Mouse (Mus musculus): ENCODE measurements around the gene Syt1. TPM values are rescaled to one million over a fixed set of nuclear protein-coding genes. Genes with fewer than 3 reads are reported as not detected.
A peak's percentile ranks its signal among the peaks of the same experiment; 100 is the strongest.

Gene Syt1
- polyA plus RNA-seq (2014; fragmentation: Nextera tagmentation; extraction: Ambion mirVana) = 0.25 and 0.55 TPM in 2 replicates

- Histone ChIP-seq H3K36me3 (ENCODE audit: insufficient read depth) (no peaks in the 10 kb centered on the region), H3K9me3 (ENCODE audit: low read depth, low read length) (no peaks in the 10 kb centered on the region), H3K4me1 (ENCODE audit: insufficient read depth) (no peaks in the 10 kb centered on the region), H3K4me2 (peak within 1 kb of the TSS; percentile 76), H3K4me3 (ENCODE audit: low read depth, low read length) (peak within 1 kb of the TSS; percentile 33), H3K27ac (ENCODE audit: low read depth) (no peak within 1 kb of the TSS), H3K27me3 (ENCODE audit: insufficient read depth, low read length) (peaks cover 16% of the 10 kb centered on the region), H3K9ac (no peak within 1 kb of the TSS)
- peak; percentile 80 for DNase-seq
- 2% methylated on average over 35 of the region's 37 CpGs for WGBS
- ATAC-seq (ENCODE audit: insufficient read depth) = peak; percentile 100
- no peak for TF ChIP-seq CTCF (IDR thresholded peaks at IDR 0.05; ENCODE audit: low read depth)
These were observed at the start of gene Syt1 for GRCm38 (mm10) chr10:109010241-109011193. Syt1 (minus strand) TSS chr10:109010982.

- H3K27ac ChIP-seq (ENCODE audit: low read depth) = no peak overlapping the region
- DNase-seq (no peak), ATAC-seq (ENCODE audit: insufficient read depth) (no peak)
- no peaks in the 10 kb centered on the region for H3K27me3 ChIP-seq (ENCODE audit: insufficient read depth, low read length)
- H3K4me2 ChIP-seq = no peak overlapping the region
- TF ChIP-seq CTCF (IDR thresholded peaks at IDR 0.05; ENCODE audit: low read depth) = no peak
- 70% methylated on average over 6 of the region's 6 CpGs for WGBS
- no peaks in the 10 kb centered on the region for H3K9me3 ChIP-seq (ENCODE audit: low read depth, low read length)
- H3K4me1 ChIP-seq (ENCODE audit: insufficient read depth) = no peaks in the 10 kb centered on the region
- H3K4me3 ChIP-seq (ENCODE audit: low read depth, low read length) = no peak overlapping the region
- H3K36me3 ChIP-seq (ENCODE audit: insufficient read depth) = no peaks in the 10 kb centered on the region
- H3K9ac ChIP-seq = no peak overlapping the region
These were observed 45.7 kb upstream of the Syt1 start for GRCm38 (mm10) chr10:109056500-109056899.

- H3K9me3 ChIP-seq (ENCODE audit: low read depth, low read length) = no peaks in the 10 kb centered on the region
These were observed 36.8 kb upstream of the Syt1 start for GRCm38 (mm10) chr10:109047537-109047936.

GRCm38 (mm10) chr10:109046988-109047387 is 36.2 kb upstream of the Syt1 start:
- H3K36me3 ChIP-seq (ENCODE audit: insufficient read depth) = no peaks in the 10 kb centered on the region
- no peak for ATAC-seq (ENCODE audit: insufficient read depth)

More at GRCm38 (mm10) chr10:109047537-109047936, 36.8 kb upstream of the Syt1 start:
- ATAC-seq (ENCODE audit: insufficient read depth) (no peak), DNase-seq (no peak)
- Histone ChIP-seq H3K9ac (no peak overlapping the region), H3K36me3 (ENCODE audit: insufficient read depth) (no peaks in the 10 kb centered on the region), H3K4me2 (no peak overlapping the region), H3K4me1 (ENCODE audit: insufficient read depth) (no peaks in the 10 kb centered on the region), H3K27me3 (ENCODE audit: insufficient read depth, low read length) (no peaks in the 10 kb centered on the region), H3K27ac (ENCODE audit: low read depth) (no peak overlapping the region), H3K4me3 (ENCODE audit: low read depth, low read length) (no peak overlapping the region)
- TF ChIP-seq CTCF (IDR thresholded peaks at IDR 0.05; ENCODE audit: low read depth) = no peak
- WGBS = 61% methylated on average over 5 of the region's 5 CpGs

GRCm38 (mm10) chr10:109011226-109012165 is 714 bp upstream of the Syt1 start:
- H3K4me1 ChIP-seq (ENCODE audit: insufficient read depth) = no peaks in the 10 kb centered on the region
- no peaks in the 10 kb centered on the region for H3K36me3 ChIP-seq (ENCODE audit: insufficient read depth)
- no peaks in the 10 kb centered on the region for H3K9me3 ChIP-seq (ENCODE audit: low read depth, low read length)
- peak overlapping the region; percentile 76 for H3K4me2 ChIP-seq
- peak; percentile 85 for ATAC-seq (ENCODE audit: insufficient read depth)
- H3K27me3 ChIP-seq (ENCODE audit: insufficient read depth, low read length) = peaks cover 16% of the 10 kb centered on the region
- no peak overlapping the region for H3K9ac ChIP-seq
- peak; percentile 49 for DNase-seq
- WGBS = 1% methylated on average over 26 of the region's 29 CpGs
- TF ChIP-seq CTCF (IDR thresholded peaks at IDR 0.05; ENCODE audit: low read depth) = no peak
- H3K4me3 ChIP-seq (ENCODE audit: low read depth, low read length) = peak overlapping the region; percentile 33
- no peak overlapping the region for H3K27ac ChIP-seq (ENCODE audit: low read depth)

More at GRCm38 (mm10) chr10:109046988-109047387, 36.2 kb upstream of the Syt1 start:
- WGBS = 72% methylated on average over 2 of the region's 2 CpGs
- Histone ChIP-seq H3K9ac (no peak overlapping the region), H3K4me1 (ENCODE audit: insufficient read depth) (no peaks in the 10 kb centered on the region), H3K27me3 (ENCODE audit: insufficient read depth, low read length) (no peaks in the 10 kb centered on the region), H3K9me3 (ENCODE audit: low read depth, low read length) (no peaks in the 10 kb centered on the region), H3K4me2 (no peak overlapping the region), H3K27ac (ENCODE audit: low read depth) (no peak overlapping the region), H3K4me3 (ENCODE audit: low read depth, low read length) (no peak overlapping the region)
- no peak for TF ChIP-seq CTCF (IDR thresholded peaks at IDR 0.05; ENCODE audit: low read depth)
- DNase-seq = no peak

- ATAC-seq (ENCODE audit: insufficient read depth) (no peak), DNase-seq (no peak)
- 7% methylated on average over 1 of the region's 1 CpGs for WGBS
- Histone ChIP-seq H3K27me3 (ENCODE audit: insufficient read depth, low read length) (peaks cover 16% of the 10 kb centered on the region), H3K4me1 (ENCODE audit: insufficient read depth) (no peaks in the 10 kb centered on the region), H3K36me3 (ENCODE audit: insufficient read depth) (no peaks in the 10 kb centered on the region), H3K9ac (no peak overlapping the region), H3K9me3 (ENCODE audit: low read depth, low read length) (no peaks in the 10 kb centered on the region), H3K4me3 (ENCODE audit: low read depth, low read length) (peak overlapping the region; percentile 33; the same call in 1 of the 2 replicates), H3K4me2 (peak overlapping the region; percentile 76; the same call in 1 of the 2 replicates), H3K27ac (ENCODE audit: low read depth) (no peak overlapping the region)
- no peak for TF ChIP-seq CTCF (IDR thresholded peaks at IDR 0.05; ENCODE audit: low read depth)
These were observed 951 bp downstream of the Syt1 start for GRCm38 (mm10) chr10:109009831-109010230.

All from lung, embryonic 14.5 days (tissue).